15 mouse cellular contexts compared by ENCODE assay signal in the genomic region with DNA sequence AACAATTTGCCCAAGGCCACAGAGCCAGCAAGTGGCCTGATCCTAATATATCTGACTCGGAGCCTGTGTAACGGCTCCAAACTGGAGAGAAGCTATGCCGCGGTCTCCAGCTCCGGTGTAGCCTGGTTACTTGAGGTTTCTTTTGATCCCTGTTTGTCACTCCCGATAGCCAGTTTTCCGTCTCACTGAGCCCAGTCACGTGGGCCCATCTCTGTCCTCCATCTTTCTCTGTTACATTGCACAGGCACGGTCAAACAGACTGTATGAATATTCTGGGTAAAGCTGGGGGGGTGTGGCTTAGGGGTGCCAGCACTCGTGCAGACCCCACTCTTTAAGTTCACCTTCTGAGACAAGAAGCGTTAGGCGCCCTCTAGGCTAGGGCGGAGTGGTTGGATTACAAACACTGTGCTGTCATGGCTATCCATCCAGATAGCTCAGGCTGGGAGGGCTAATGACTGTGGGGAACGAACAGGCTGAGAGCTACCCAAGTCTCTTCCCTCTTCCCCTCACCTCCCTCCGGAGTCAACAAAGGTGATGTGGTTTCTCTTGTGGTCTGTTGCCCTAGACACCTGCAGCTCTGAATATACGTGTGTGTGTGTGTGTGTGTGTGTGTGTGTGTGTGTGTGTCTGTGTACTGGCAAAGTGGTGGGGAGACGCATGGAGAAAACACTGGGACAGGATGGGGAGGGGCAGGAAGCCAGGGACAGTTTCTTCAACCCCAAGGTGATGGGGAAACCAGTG. TPM values are rescaled to one million over a fixed set of nuclear protein-coding genes. Genes with fewer than 3 reads are reported as not detected.
A peak's percentile ranks its signal among the peaks of the same experiment; 100 is the strongest.
DNase-seq lines count a peak whose midpoint lies in the region; ATAC-seq lines count a peak whose summit lies in the region.
"Had no signal": no experiment of that assay in that cellular context is flagged by ENCODE, and none has a peak within 500 bp of the region (broad histone marks: within the 10 kb centered on the region; RNA-seq: fewer than 3 reads in every experiment).

No protein-coding gene starts in this region.

- WGBS in heart, embryonic 11.5 days (ENCODE audit: insufficient replicate concordance), result 38% methylated on average over 17 of the region's 17 CpGs
- 43% methylated on average over 17 of the region's 17 CpGs for WGBS in heart, embryonic 12.5 days
- 47% methylated on average over 17 of the region's 17 CpGs for WGBS in lung, embryonic 16.5 days
- 47% methylated on average over 17 of the region's 17 CpGs for WGBS in embryonic facial prominence, embryonic 15.5 days

- no peak overlapping the region for H3K4me3 ChIP-seq in heart, embryonic 11.5 days (ENCODE audit: low read depth, low read length)
- no peak overlapping the region for H3K4me3 ChIP-seq in heart, embryonic 12.5 days
- no peak overlapping the region for H3K4me3 ChIP-seq in lung, embryonic 16.5 days (ENCODE audit: low read length)
- H3K4me3 ChIP-seq in embryonic facial prominence, embryonic 15.5 days (replicated peaks), result no peak overlapping the region
- H3K4me3 ChIP-seq: neural tube, embryonic 13.5 days; stomach, embryonic 15.5 days had no signal

- H3K9ac ChIP-seq in heart, embryonic 11.5 days (ENCODE audit: low read depth, low read length), result 0 out of 2 replicates have a peak overlapping the region, but pooled peaks have one; percentile 22
- H3K9ac ChIP-seq in heart, embryonic 12.5 days, result no peak overlapping the region
- H3K9ac ChIP-seq in lung, embryonic 16.5 days (ENCODE audit: low read length), result no peak overlapping the region
- H3K9ac ChIP-seq in embryonic facial prominence, embryonic 15.5 days, result no peak overlapping the region
- H3K9ac ChIP-seq: hindbrain, embryonic 14.5 days; liver, embryonic 14.5 days; neural tube, embryonic 13.5 days; stomach, embryonic 15.5 days had no signal

- peaks cover 24% of the 10 kb centered on the region for H3K4me1 ChIP-seq in heart, embryonic 11.5 days (ENCODE audit: control insufficient read depth, insufficient read depth, low read length)
- peaks cover 65% of the 10 kb centered on the region for H3K4me1 ChIP-seq in heart, embryonic 12.5 days (replicated peaks)
- H3K4me1 ChIP-seq in lung, embryonic 16.5 days (replicated peaks; ENCODE audit: control insufficient read depth, insufficient read depth, low read length), result peaks cover 57% of the 10 kb centered on the region
- peaks cover 61% of the 10 kb centered on the region for H3K4me1 ChIP-seq in embryonic facial prominence, embryonic 15.5 days

- no peak for ATAC-seq in heart, embryonic 11.5 days (replicated peaks; ENCODE audit: insufficient number of reproducible peaks, low FRiP score, low TSS enrichment)
- no peak for ATAC-seq in heart, embryonic 12.5 days (ENCODE audit: insufficient number of reproducible peaks, low FRiP score)
- ATAC-seq in lung, embryonic 16.5 days (ENCODE audit: low read depth), result no peak
- ATAC-seq in embryonic facial prominence, embryonic 15.5 days (ENCODE audit: insufficient number of reproducible peaks, low FRiP score, low TSS enrichment, low read depth), result no peak
- ATAC-seq in granulocyte monocyte progenitor cell, adult 5-6 weeks (replicated peaks; ENCODE audit: poor library complexity, severe bottlenecking), result no peak

- no peaks in the 10 kb centered on the region for H3K27me3 ChIP-seq in heart, embryonic 11.5 days (ENCODE audit: control insufficient read depth, insufficient read depth, low read length)
- no peaks in the 10 kb centered on the region for H3K27me3 ChIP-seq in heart, embryonic 12.5 days (replicated peaks)
- H3K27me3 ChIP-seq in lung, embryonic 16.5 days (ENCODE audit: control insufficient read depth, insufficient read depth, low read depth, low read length), result no peaks in the 10 kb centered on the region
- no peaks in the 10 kb centered on the region for H3K27me3 ChIP-seq in embryonic facial prominence, embryonic 15.5 days
- H3K27me3 ChIP-seq: neural tube, embryonic 13.5 days; stomach, embryonic 15.5 days had no signal

- H3K4me2 ChIP-seq in heart, embryonic 11.5 days, result peak overlapping the region; percentile 16; the same call in 1 of the 2 replicates
- no peak overlapping the region for H3K4me2 ChIP-seq in heart, embryonic 12.5 days
- no peak overlapping the region for H3K4me2 ChIP-seq in lung, embryonic 16.5 days (ENCODE audit: low read depth, low read length)
- H3K4me2 ChIP-seq in embryonic facial prominence, embryonic 15.5 days (replicated peaks), result no peak overlapping the region
- H3K4me2 ChIP-seq: hindbrain, embryonic 14.5 days; midbrain, embryonic 11.5 days; neural tube, embryonic 13.5 days; stomach, embryonic 15.5 days had no signal

- no peaks in the 10 kb centered on the region for H3K9me3 ChIP-seq in heart, embryonic 11.5 days (replicated peaks; ENCODE audit: control insufficient read depth, low read length)
- no peaks in the 10 kb centered on the region for H3K9me3 ChIP-seq in heart, embryonic 12.5 days (replicated peaks)
- H3K9me3 ChIP-seq in lung, embryonic 16.5 days (ENCODE audit: control insufficient read depth, low read length), result no peaks in the 10 kb centered on the region
- no peaks in the 10 kb centered on the region for H3K9me3 ChIP-seq in embryonic facial prominence, embryonic 15.5 days (replicated peaks)
- H3K9me3 ChIP-seq: neural tube, embryonic 13.5 days; stomach, embryonic 15.5 days had no signal

- H3K36me3 ChIP-seq in heart, embryonic 11.5 days (ENCODE audit: control insufficient read depth, insufficient read depth, low read length), result no peaks in the 10 kb centered on the region
- H3K36me3 ChIP-seq in heart, embryonic 12.5 days, result no peaks in the 10 kb centered on the region
- H3K36me3 ChIP-seq in lung, embryonic 16.5 days (ENCODE audit: control insufficient read depth, insufficient read depth, low read length), result no peaks in the 10 kb centered on the region
- H3K36me3 ChIP-seq in embryonic facial prominence, embryonic 15.5 days, result no peaks in the 10 kb centered on the region
- H3K36me3 ChIP-seq: neural tube, embryonic 13.5 days; stomach, embryonic 15.5 days had no signal

- DNase-seq in lung, postnatal 25 days (ENCODE audit: low spot score), result no peak
- DNase-seq in thymus, postnatal 36 days, result peak; percentile 79 to 84
- DNase-seq in layer of hippocampus, postnatal 25 days (ENCODE audit: extremely low spot score in 1 of 2, low spot score in 1 of 2), result no peak
- DNase-seq: kidney, postnatal 14 days; right cerebral cortex, postnatal 14 days had no signal

- H3K27ac ChIP-seq in heart, embryonic 11.5 days (ENCODE audit: low read depth, low read length), result no peak overlapping the region
- no peak overlapping the region for H3K27ac ChIP-seq in heart, embryonic 12.5 days (ENCODE audit: poor library complexity, severe bottlenecking)
- peak overlapping the region; percentile 94 for H3K27ac ChIP-seq in lung, embryonic 16.5 days (ENCODE audit: low read length)
- H3K27ac ChIP-seq in embryonic facial prominence, embryonic 15.5 days (replicated peaks), result 0 out of 2 replicates have a peak overlapping the region, but pooled peaks have one; percentile 14
- H3K27ac ChIP-seq: hindbrain, embryonic 14.5 days; liver, embryonic 14.5 days; neural tube, embryonic 13.5 days had no signal

RNA-seq across cellular contexts. Expression of a gene that starts 8.0 kb away (rescaled TPM):
- polyA plus RNA-seq in heart, embryonic 11.5 days (2014; fragmentation: Nextera tagmentation; extraction: Ambion mirVana), result 24.6 and 25.0 TPM in 2 replicates
- polyA plus RNA-seq in heart, embryonic 12.5 days (2016; fragmentation: Nextera tagmentation; extraction: Ambion mirVana), result 27.4 and 27.8 TPM in 2 replicates
- 44.2 and 48.5 TPM in 2 replicates for polyA plus RNA-seq in lung, embryonic 16.5 days (2015; fragmentation: Nextera tagmentation; extraction: Ambion mirVana)
- 37.6 and 37.9 TPM in 2 replicates for polyA plus RNA-seq in embryonic facial prominence, embryonic 15.5 days (2015; fragmentation: Nextera tagmentation; extraction: Ambion mirVana)
- 33.3 and 52.1 TPM in 2 replicates for total RNA-seq in granulocyte monocyte progenitor cell, adult 5-6 weeks (2014; fragmentation: Nextera tagmentation)
- total RNA-seq in granulocyte monocyte progenitor cell, adult 5-6 weeks (2017), result 3.5 and 6.1 TPM in 2 replicates
- 10 to 100 TPM; 15.6 to 30.1 TPM for total RNA-seq in layer of hippocampus, postnatal 25 days (2021)

RNA-seq across cellular contexts. Expression of a gene that starts 58.0 kb away (rescaled TPM):
- polyA plus RNA-seq in heart, embryonic 11.5 days (2014; fragmentation: Nextera tagmentation; extraction: Ambion mirVana), result 45.1 and 51.1 TPM in 2 replicates
- polyA plus RNA-seq in heart, embryonic 12.5 days (2016; fragmentation: Nextera tagmentation; extraction: Ambion mirVana), result 52.9 and 55.0 TPM in 2 replicates
- 46.8 and 49.5 TPM in 2 replicates for polyA plus RNA-seq in lung, embryonic 16.5 days (2015; fragmentation: Nextera tagmentation; extraction: Ambion mirVana)
- 51.2 and 52.7 TPM in 2 replicates for polyA plus RNA-seq in embryonic facial prominence, embryonic 15.5 days (2015; fragmentation: Nextera tagmentation; extraction: Ambion mirVana)
- 97.0 and 99.2 TPM in 2 replicates for total RNA-seq in granulocyte monocyte progenitor cell, adult 5-6 weeks (2014; fragmentation: Nextera tagmentation)
- total RNA-seq in granulocyte monocyte progenitor cell, adult 5-6 weeks (2017), result 67.6 and 71.6 TPM in 2 replicates
- total RNA-seq in layer of hippocampus, postnatal 25 days (2021), result 100 to 1,000 TPM; 151 to 169 TPM

Comparison
In these comparisons a context has a peak if more than half of its experiments do, and no peak if none do; other contexts are left out.
1. H3K27ac ChIP-seq: peak in lung, embryonic 16.5 days (single experiment) and embryonic facial prominence, embryonic 15.5 days (single experiment); none in heart, embryonic 11.5 days (single experiment) and heart, embryonic 12.5 days (single experiment).
2. DNase-seq: peak in thymus, postnatal 36 days (2 of 2); none in lung, postnatal 25 days (single experiment) and layer of hippocampus, postnatal 25 days (0 of 2).